Mouse (Mus musculus) ES-Bruce4 (cell line): ENCODE data around the gene Pex11a. TPM values are rescaled to one million over a fixed set of nuclear protein-coding genes. Genes with fewer than 3 reads are reported as not detected.

ENCODE experiments used
- H3K27ac ChIP-seq: 2 replicates; pipeline ENCODE4 v1.5.1; 2012; ENCODE audit warnings: low read length, inconsistent platforms; ENCODE audit not compliant: insufficient read depth
- H3K27me3 ChIP-seq: 2 replicates; pipeline ENCODE4 v1.6.1; 2012; ENCODE audit warnings: mild to moderate bottlenecking, low read length, inconsistent platforms; ENCODE audit not compliant: control insufficient read depth, poor library complexity, insufficient read depth, severe bottlenecking
- H3K36me3 ChIP-seq: 2 replicates; pipeline ENCODE4 v1.6.1; 2012; ENCODE audit warnings: inconsistent platforms, mild to moderate bottlenecking, low read length, moderate library complexity; ENCODE audit not compliant: control insufficient read depth, poor library complexity, insufficient read depth, severe bottlenecking
- H3K4me1 ChIP-seq: one replicate; pipeline ENCODE4 v1.8.1; 2011; ENCODE audit warnings: low read length; ENCODE audit not compliant: control insufficient read depth, insufficient read depth
- H3K4me3 ChIP-seq: 2 replicates; pipeline ENCODE4 v1.5.1; 2011; ENCODE audit warnings: low read depth, mild to moderate bottlenecking, low read length
- H3K9ac ChIP-seq: 2 replicates; pipeline ENCODE4 v1.6.1; 2012; ENCODE audit warnings: low read depth, mild to moderate bottlenecking, inconsistent platforms; ENCODE audit not compliant: poor library complexity, severe bottlenecking
- H3K9me3 ChIP-seq: replicated peaks from 2 replicates; pipeline ENCODE4 v1.6.1; 2012; ENCODE audit warnings: mild to moderate bottlenecking, low read length, inconsistent platforms; ENCODE audit not compliant: control insufficient read depth, poor library complexity, insufficient read depth, severe bottlenecking
- CTCF ChIP-seq: IDR thresholded peaks from one replicate; pipeline ENCODE4 v1.8.1; 2011; ENCODE audit warnings: low read depth, low read length
- EP300 ChIP-seq: IDR thresholded peaks from 2 replicates; pipeline ENCODE4 v1.6.1; 2011; ENCODE audit warnings: low read depth, low read length; ENCODE audit not compliant: insufficient read depth
- POLR2A ChIP-seq: IDR thresholded peaks from one replicate; pipeline ENCODE4 v1.8.1; 2011; ENCODE audit warnings: low read length; ENCODE audit not compliant: insufficient read depth
- polyA plus RNA-seq: library from polyadenylated mRNA; stranded (reverse); fragments of >200 nt; gene quantifications from 2 replicates; pipeline ENCODE4 v1.2.4, GENCODE M21; 2011; ENCODE audit warnings: low read depth; ENCODE audit not compliant: missing spikeins, insufficient read depth, insufficient read length

Pex11a gene
- polyA plus RNA-seq, 1 experiment = 7.8 TPM

DNA sequence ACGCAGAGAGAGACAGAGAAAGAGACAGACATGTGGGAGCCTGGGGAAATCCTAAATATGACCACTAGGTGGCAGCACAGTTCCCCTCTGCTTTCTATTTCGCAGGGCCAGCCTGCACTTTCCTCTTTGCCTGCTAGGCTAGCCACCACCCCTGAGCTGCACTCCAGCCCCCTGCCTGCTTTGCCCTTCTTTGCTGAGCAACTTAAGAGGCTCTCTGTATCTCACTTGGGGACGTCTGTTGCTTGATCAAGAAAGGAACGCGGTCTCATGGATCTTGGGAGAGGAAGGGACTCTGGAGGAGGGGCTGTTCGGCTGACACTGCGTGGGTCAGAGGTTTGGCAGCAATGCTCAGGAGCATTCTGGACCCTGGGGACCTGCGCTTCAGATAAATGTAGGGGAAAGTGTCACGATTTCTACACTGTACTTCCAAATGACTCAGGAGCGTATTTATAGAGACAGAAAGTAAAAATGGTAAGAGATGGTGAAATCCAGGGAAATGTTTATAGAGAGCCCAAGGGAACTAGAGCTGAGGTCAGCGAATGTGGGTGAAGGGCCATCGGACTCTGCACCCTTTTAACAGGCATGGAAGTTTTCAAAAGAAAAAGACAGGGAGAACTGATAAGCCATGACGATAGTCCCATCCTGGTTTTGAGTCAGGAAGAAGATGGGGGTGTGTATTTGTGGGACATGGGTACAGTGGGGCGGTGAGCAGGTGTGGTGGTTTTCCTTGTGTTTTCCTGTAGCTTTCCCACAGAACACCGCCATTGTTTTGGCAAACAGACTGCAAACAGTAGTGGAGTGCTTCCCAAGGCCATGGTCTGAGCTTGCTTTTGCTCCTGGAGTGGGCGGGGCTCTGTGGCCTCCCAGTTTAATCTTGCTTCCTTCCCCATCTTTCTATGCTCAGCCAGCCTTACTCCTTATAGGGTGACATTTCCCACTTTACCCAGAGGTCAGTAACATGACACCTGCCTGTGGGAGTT is 38.0 kb upstream of the Pex11a start:
- no peaks in the 10 kb centered on the region for H3K9me3 ChIP-seq
- H3K27me3 ChIP-seq = no peaks in the 10 kb centered on the region
- no peak overlapping the region for H3K4me3 ChIP-seq
- H3K9ac ChIP-seq = no peak overlapping the region
- no peak for TF ChIP-seq POLR2A
- TF ChIP-seq EP300 = no peak
- peak; percentile 86 for TF ChIP-seq CTCF
- no peak overlapping the region for H3K27ac ChIP-seq
- H3K4me1 ChIP-seq = no peaks in the 10 kb centered on the region
- no peaks in the 10 kb centered on the region for H3K36me3 ChIP-seq

DNA sequence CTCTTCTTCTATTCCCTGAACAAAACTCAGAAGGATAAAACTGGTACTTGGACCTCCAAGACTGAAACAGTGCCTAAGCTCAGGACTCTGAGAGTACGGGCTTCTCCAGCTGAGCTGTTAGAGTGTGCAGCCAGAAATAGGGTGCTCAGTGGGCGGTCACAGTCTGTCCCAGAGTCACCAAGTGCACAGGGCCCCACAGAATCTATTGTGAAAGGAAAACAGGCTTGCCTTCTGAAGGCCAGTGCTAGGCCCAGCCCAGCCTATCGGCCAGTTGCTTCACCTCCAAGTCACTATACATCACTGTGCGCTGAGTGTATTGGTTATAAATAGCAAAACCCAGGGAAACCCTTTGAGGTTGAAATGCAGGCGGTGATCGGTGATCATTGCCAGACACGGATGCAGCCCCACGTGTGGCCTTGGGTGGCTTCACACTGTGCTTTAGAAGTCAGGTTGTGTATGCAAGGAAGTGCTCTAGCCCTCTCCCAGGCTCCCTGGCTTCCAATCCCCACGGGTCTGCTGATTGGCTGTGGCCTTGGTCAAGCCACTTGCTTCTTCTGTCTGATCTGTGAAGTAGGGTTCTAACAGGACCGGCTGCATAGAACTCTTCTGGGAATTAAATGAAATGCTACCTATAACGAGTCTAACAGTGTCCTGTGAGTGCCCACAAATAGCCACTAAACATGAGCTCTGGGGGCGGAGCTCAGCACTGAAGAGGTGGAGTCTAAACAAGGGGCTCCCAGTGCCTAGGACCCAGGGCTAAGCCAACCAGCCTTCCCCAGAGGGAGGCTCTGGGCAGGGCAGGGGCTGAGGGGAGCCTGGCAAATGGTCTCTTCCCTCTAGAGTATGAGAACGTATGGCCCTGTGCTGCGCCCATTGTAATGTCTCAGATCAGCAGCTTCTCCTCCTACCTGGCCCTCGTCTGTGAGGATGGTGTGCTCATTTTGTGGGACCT is 28.9 kb upstream of the Pex11a start:
- Histone ChIP-seq H3K9me3 (no peaks in the 10 kb centered on the region), H3K4me1 (no peaks in the 10 kb centered on the region), H3K36me3 (no peaks in the 10 kb centered on the region), H3K27me3 (no peaks in the 10 kb centered on the region), H3K27ac (no peak overlapping the region), H3K4me3 (peak overlapping the region; percentile 25; the same call in 1 of the 2 replicates), H3K9ac (no peak overlapping the region)
- TF ChIP-seq POLR2A (no peak), EP300 (no peak), CTCF (no peak)

DNA sequence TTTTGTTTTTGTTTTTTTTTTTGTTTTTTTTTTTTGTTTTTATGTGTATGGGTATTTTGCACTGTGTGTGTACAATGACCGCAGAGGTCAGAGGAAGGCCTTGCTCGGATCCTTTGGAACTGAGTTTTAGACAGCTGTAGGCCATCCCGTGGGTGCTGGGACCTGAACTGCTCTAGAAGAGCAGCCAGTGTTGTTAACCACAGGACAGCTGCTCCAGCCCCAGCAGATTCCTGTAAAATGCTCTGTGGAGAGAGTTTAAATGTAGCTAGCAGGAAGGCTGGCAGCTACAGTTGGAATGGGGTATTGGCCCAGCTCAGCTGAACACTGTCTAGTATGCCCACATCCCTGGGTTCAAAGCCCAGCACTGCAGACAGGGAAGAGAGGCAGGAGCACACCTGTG is 26.7 kb upstream of the Pex11a start:
- H3K4me1 ChIP-seq = no peaks in the 10 kb centered on the region
- H3K36me3 ChIP-seq = no peaks in the 10 kb centered on the region
- H3K27ac ChIP-seq = no peak overlapping the region
- H3K9ac ChIP-seq = no peak overlapping the region
- no peak overlapping the region for H3K4me3 ChIP-seq
- TF ChIP-seq POLR2A (no peak), CTCF (no peak), EP300 (no peak)
- no peaks in the 10 kb centered on the region for H3K9me3 ChIP-seq
- no peaks in the 10 kb centered on the region for H3K27me3 ChIP-seq

DNA sequence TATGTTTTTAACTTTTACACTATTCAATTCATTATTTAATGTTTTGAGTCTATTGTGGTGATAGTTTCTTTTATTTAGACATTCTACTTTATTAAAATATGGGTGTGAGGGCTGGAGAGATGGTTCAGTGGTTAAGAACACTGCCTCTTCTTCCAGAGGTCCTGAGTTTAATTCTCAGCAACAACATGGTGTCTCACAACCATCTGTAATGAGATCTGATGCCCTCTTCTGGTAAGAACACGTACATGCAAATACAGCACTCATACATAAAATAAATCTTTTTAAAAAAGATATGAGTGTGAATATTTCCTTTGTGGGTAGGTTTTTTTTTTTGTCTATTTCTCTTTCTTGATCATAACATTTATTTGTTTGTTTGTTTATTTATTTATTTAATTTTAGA is 23.1 kb upstream of the Pex11a start:
- no peak for TF ChIP-seq EP300
- TF ChIP-seq POLR2A = no peak
- TF ChIP-seq CTCF = no peak
- no peaks in the 10 kb centered on the region for H3K27me3 ChIP-seq
- no peaks in the 10 kb centered on the region for H3K36me3 ChIP-seq
- H3K27ac ChIP-seq = no peak overlapping the region
- H3K9ac ChIP-seq = no peak overlapping the region
- no peak overlapping the region for H3K4me3 ChIP-seq
- H3K9me3 ChIP-seq = no peaks in the 10 kb centered on the region
- no peaks in the 10 kb centered on the region for H3K4me1 ChIP-seq

DNA sequence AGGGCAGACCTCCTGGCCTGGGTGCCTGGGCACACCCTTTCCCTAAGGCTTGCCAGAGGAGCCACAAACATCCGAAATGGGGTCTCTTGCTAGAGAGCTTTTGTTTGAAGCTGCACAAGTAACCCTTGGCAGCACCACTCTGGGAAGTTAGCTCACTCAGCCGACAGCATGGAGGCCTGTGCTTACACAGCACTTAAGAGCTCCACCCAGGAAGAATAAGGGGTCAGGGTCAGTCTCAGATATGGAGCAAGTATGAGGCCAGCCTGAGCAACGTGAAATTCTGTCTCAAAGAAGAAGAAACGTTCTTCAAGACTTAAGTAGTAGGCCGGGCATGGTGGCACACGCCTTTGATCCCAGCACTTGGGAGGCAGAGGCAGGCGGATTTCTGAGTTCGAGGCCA is 19.2 kb upstream of the Pex11a start:
- Histone ChIP-seq H3K9ac (no peak overlapping the region), H3K4me1 (no peaks in the 10 kb centered on the region), H3K4me3 (no peak overlapping the region), H3K9me3 (no peaks in the 10 kb centered on the region), H3K27me3 (no peaks in the 10 kb centered on the region), H3K27ac (no peak overlapping the region), H3K36me3 (no peaks in the 10 kb centered on the region)
- no peak for TF ChIP-seq POLR2A
- no peak for TF ChIP-seq EP300
- TF ChIP-seq CTCF = no peak
